Mouse (Mus musculus) neural tube, embryonic 13.5 days (tissue): ENCODE results near the gene Litaf. TPM values are rescaled to one million over a fixed set of nuclear protein-coding genes. Genes with fewer than 3 reads are reported as not detected.
"Not testable (repeated sequence)": the region's sequence is repeated elsewhere in the genome, so short reads cannot be mapped to it uniquely, and the experiment has no call there.

Source experiments
- ATAC-seq: fragments of 200-750 bp; cut with Nextera tagmentation; 2 replicates; pipeline ENCODE4 v1.8.0; 2017; ENCODE audit warnings: low read depth, mild to moderate bottlenecking, moderate TSS enrichment, moderate library complexity
- H3K27ac ChIP-seq: fragments of 300-500 bp; sonication (generic); replicated peaks from 2 replicates; pipeline ENCODE4 v1.5.1; 2015; ENCODE audit warnings: moderate library complexity, mild to moderate bottlenecking, inconsistent platforms
- H3K27me3 ChIP-seq: fragments of 300-500 bp; sonication (generic); 2 replicates; pipeline ENCODE4 v1.6.1; 2015; ENCODE audit warnings: mild to moderate bottlenecking, inconsistent platforms
- H3K36me3 ChIP-seq: fragments of 300-500 bp; sonication (generic); 2 replicates; pipeline ENCODE4 v1.6.1; 2015; ENCODE audit warnings: mild to moderate bottlenecking, inconsistent platforms
- H3K4me1 ChIP-seq: fragments of 300-500 bp; sonication (generic); replicated peaks from 2 replicates; pipeline ENCODE4 v1.6.1; 2015; ENCODE audit warnings: inconsistent platforms
- H3K4me2 ChIP-seq: fragments of 300-500 bp; sonication (generic); 2 replicates; pipeline ENCODE4 v1.6.1; 2015; ENCODE audit warnings: inconsistent platforms, mild to moderate bottlenecking, moderate library complexity
- H3K4me3 ChIP-seq: fragments of 300-500 bp; sonication (generic); 2 replicates; pipeline ENCODE4 v1.5.1; 2015; ENCODE audit warnings: mild to moderate bottlenecking, inconsistent platforms
- H3K9ac ChIP-seq: fragments of 300-500 bp; sonication (generic); 2 replicates; pipeline ENCODE4 v1.6.1; 2015; ENCODE audit warnings: moderate library complexity, mild to moderate bottlenecking, inconsistent platforms
- H3K9me3 ChIP-seq: fragments of 300-500 bp; sonication (generic); 2 replicates; pipeline ENCODE4 v1.6.1; 2016; ENCODE audit warnings: inconsistent platforms
- WGBS: fragments of 180-500 bp; shearing (Covaris S2); methylation state at CpG from one replicate; pipeline ENCODE4 v1.1.7; 2015; 5-methylcytosine and 5-hydroxymethylcytosine counted together
- polyA plus RNA-seq: library from polyadenylated mRNA; unstranded; fragments of >200 nt; fragmentation: Nextera tagmentation; extraction: Ambion mirVana; gene quantifications from 2 replicates; pipeline ENCODE4 v1.2.1, GENCODE M21; 2015

The Litaf gene
- polyA plus RNA-seq, 1 experiment from 2014 or later, result 41.5 TPM

DNA sequence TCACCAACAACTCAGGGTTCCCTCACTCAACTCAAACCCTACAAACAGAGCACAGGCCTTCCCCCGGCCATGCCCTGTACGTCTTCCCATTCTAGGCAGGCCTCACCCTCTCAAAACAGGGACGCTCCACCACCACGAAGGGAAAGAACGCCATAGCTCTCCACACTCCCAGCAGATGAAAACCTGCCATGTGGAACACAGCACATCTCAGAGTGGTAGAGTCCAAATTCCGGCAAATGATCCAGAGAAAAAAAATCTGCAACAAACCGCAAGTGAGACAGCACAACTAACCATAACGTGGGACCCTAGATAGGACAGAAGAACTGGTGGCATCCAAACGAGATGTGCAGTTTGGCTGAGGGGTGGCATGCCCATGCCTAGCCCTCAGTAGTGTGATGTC lies 88.1 kb downstream of the Litaf start:
- no peak overlapping the region for H3K4me3 ChIP-seq
- H3K9ac ChIP-seq, result no peak overlapping the region
- no peaks in the 10 kb centered on the region for H3K36me3 ChIP-seq
- H3K4me1 ChIP-seq, result peaks cover 38% of the 10 kb centered on the region
- no peak for ATAC-seq
- 92% methylated on average over 9 of the region's 9 CpGs for WGBS
- H3K4me2 ChIP-seq, result no peak overlapping the region
- H3K27ac ChIP-seq, result no peak overlapping the region
- no peaks in the 10 kb centered on the region for H3K9me3 ChIP-seq
- no peaks in the 10 kb centered on the region for H3K27me3 ChIP-seq

DNA sequence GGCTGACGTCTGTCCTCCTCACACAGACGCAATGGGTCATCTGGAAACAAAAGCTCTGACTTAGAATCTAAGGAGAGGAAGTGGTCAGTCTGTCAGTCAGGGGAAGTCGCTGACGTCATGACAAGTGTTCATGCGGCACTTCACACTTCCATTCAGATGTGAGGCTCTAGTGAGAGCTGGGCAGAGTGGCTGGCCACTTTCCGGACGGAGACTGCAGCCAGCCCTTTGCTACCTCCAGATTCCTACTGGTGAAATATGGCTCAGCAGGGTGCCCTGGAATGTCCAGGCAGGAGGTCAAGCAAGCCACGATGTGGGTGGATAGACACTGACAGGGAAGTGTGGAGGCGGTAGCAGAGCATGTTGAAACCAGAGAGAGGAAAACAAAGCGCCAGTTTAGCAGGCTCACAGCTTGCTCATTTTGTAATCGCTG lies 89.7 kb downstream of the Litaf start:
- Histone ChIP-seq H3K36me3 (no peaks in the 10 kb centered on the region), H3K9me3 (no peaks in the 10 kb centered on the region), H3K4me2 (no peak overlapping the region), H3K27ac (no peak overlapping the region), H3K27me3 (no peaks in the 10 kb centered on the region), H3K9ac (no peak overlapping the region), H3K4me1 (peaks cover 33% of the 10 kb centered on the region), H3K4me3 (no peak overlapping the region)
- no peak for ATAC-seq
- whole genome bisulfite sequencing, result 64% methylated on average over 11 of the region's 11 CpGs

DNA sequence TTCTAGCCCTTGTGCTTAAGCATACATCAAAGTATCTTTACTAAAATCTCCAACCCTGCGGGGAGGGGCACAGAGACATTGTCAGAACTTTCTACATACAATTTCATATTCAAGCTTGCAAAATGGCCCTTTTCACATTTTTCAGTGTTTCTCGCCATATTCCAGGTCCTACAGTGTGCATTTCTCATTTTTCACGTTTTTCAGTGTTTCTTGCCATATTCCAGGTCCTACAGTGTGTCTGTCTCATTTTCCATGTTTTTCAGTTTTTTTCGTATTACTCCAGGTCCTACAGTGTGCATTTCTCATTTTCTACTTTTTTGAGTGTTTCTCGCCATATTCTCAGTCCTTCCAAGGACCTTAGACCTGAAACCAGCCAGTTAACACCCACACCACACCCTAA lies 91.0 kb downstream of the Litaf start:
- Histone ChIP-seq H3K27ac (no peak overlapping the region), H3K9ac (no peak overlapping the region), H3K9me3 (no peaks in the 10 kb centered on the region), H3K4me1 (peaks cover 29% of the 10 kb centered on the region), H3K4me3 (no peak overlapping the region), H3K27me3 (no peaks in the 10 kb centered on the region), H3K36me3 (no peaks in the 10 kb centered on the region), H3K4me2 (no peak overlapping the region)
- ATAC-seq, result no peak; the same call in 1 of the 2 replicates
- WGBS, result 69% methylated on average over 5 of the region's 5 CpGs

DNA sequence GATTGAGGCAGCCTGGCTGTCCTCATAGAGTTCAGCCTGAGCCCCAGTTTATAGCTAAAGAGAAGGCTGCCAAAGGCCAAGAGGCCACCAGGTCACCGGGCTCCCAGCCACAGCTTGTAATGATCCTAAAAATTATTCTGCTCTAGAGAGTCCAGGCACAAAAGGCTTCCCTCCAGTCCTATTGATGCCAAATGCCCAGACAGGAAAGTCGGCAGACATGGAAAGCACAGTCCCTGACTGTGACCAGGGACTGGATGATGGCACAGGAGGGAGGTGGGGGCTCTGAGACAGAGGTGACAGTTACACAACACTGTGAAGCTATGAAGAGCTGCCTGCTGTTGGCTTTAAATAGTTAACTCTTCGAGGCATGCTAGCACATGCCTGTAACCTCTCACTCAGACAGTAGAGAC lies 91.9 kb downstream of the Litaf start:
- Histone ChIP-seq H3K4me3 (no peak overlapping the region), H3K4me2 (no peak overlapping the region), H3K27me3 (no peaks in the 10 kb centered on the region), H3K9ac (no peak overlapping the region), H3K27ac (peak overlapping the region; percentile 14; the same call in 1 of the 2 replicates), H3K9me3 (no peaks in the 10 kb centered on the region), H3K4me1 (peaks cover 20% of the 10 kb centered on the region), H3K36me3 (no peaks in the 10 kb centered on the region)
- WGBS, result 22% methylated on average over 3 of the region's 3 CpGs
- no peak for ATAC-seq

DNA sequence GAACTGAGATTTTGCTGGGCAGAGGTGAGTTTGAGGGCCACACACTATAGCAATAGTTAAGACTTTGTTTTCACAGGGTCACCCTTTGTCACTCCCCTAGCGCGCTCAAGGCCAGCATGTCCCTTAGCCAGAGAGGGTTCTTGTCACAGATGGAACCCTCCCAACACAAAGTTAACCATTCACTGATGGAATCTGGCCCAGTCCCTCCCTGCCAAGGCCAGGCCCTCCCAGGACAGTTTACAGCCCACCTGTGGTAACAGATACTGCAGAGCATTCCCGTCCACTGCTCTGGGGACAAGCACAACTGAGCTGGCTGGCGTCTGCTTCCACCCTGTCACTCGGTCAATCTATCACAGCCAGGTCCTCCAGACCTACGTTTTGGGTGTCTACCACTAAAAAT lies 93.7 kb downstream of the Litaf start:
- peaks cover 17% of the 10 kb centered on the region for H3K4me1 ChIP-seq
- H3K9me3 ChIP-seq, result no peaks in the 10 kb centered on the region
- H3K27ac ChIP-seq, result no peak overlapping the region
- no peak for ATAC-seq
- no peak overlapping the region for H3K4me2 ChIP-seq
- H3K4me3 ChIP-seq, result no peak overlapping the region
- H3K27me3 ChIP-seq, result no peaks in the 10 kb centered on the region
- no peaks in the 10 kb centered on the region for H3K36me3 ChIP-seq
- WGBS, result 84% methylated on average over 6 of the region's 6 CpGs
- no peak overlapping the region for H3K9ac ChIP-seq

DNA sequence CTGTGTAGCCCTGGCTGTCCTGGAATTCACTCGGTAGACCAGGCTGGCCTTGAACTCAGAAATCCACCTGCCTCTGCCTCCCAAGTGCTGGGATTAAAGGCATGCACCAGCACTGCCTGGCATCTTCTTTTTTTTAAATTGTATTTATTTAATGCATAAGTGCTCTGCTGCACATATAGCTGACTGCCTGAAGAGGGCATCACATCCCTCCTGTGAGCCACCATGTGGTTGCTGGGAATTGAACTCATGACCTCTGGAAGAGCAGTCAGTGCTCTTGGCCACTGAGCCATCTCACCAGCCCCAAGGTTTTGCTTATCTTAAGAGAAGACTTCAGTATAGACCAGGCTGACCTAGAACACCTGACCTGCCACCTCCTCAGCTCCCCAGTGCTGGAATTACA lies 96.0 kb downstream of the Litaf start:
- 95% methylated on average over 1 of the region's 1 CpGs for whole genome bisulfite sequencing
- H3K27me3 ChIP-seq, ATAC-seq, H3K4me3 ChIP-seq, H3K9me3 ChIP-seq, H3K9ac ChIP-seq, H3K36me3 ChIP-seq, H3K4me2 ChIP-seq, H3K27ac ChIP-seq: not testable (repeated sequence)
- H3K4me1 ChIP-seq, result peaks cover 12% of the 10 kb centered on the region

- no peak for ATAC-seq
- no peak overlapping the region for H3K4me2 ChIP-seq
- 73% methylated on average over 5 of the region's 5 CpGs for WGBS
- no peak overlapping the region for H3K4me3 ChIP-seq
- no peaks in the 10 kb centered on the region for H3K27me3 ChIP-seq
- H3K27ac ChIP-seq, result no peak overlapping the region
- H3K9ac ChIP-seq, result no peak overlapping the region
- no peaks in the 10 kb centered on the region for H3K9me3 ChIP-seq
- H3K4me1 ChIP-seq, result peaks cover 11% of the 10 kb centered on the region
- no peaks in the 10 kb centered on the region for H3K36me3 ChIP-seq
Measured at GRCm38 (mm10) chr16:10969342-10969741, 96.6 kb downstream of the Litaf start.

DNA sequence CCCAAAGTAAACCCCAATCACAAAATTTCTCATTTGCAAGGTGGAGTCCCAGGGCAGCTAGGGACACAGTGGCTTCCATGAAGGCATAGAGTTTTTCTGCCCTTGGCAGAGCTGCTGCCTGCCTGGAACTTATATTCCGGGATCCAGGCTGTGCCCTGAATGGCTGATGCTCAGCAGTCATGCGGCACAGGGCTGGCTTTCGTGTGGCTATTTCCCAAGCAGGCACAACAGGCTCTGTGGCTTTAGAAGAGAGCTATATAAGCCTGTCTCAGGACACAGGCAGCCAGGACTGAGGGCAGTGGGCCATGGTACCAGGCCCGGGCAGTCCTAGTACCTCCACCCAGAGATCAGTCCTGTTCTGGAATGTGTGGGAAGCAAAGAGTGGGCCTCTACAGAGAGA lies 97.7 kb downstream of the Litaf start:
- H3K4me1 ChIP-seq, result peaks cover 5% of the 10 kb centered on the region; the same call in 1 of the 2 replicates
- 88% methylated on average over 4 of the region's 4 CpGs for WGBS
- ATAC-seq, result no peak

DNA sequence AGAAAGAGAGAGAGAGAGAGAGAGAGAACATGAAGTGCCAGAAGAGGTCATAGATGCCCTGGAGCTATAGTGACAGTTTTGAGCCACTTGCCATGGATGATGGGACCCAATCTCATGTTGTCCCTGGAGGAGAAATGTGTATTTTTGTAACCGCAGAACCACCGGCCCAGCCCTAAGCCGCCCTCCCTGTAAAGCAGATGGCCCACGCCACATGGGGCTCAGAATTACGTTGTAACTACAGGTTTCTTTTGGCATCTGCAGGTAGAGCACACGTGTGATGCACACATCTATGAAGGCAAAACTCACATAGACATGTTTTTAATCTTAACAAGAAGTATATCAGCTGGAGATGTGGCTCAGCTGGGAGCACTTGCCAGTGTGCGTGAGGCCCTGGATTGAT lies 98.2 kb downstream of the Litaf start:
- Histone ChIP-seq H3K9me3 (no peaks in the 10 kb centered on the region), H3K27ac (no peak overlapping the region), H3K4me2 (no peak overlapping the region), H3K36me3 (0 out of 2 replicates have a peak, but pooled peaks cover 4% of the 10 kb centered on the region), H3K4me1 (peaks cover 5% of the 10 kb centered on the region; the same call in 1 of the 2 replicates), H3K27me3 (no peaks in the 10 kb centered on the region), H3K4me3 (no peak overlapping the region), H3K9ac (no peak overlapping the region)
- ATAC-seq, result no peak
- WGBS, result 79% methylated on average over 7 of the region's 7 CpGs

More for the DNA sequence above, 97.7 kb downstream of the Litaf start:
- H3K4me2 ChIP-seq, result no peak overlapping the region
- H3K9ac ChIP-seq, result no peak overlapping the region
- H3K4me3 ChIP-seq, result no peak overlapping the region
- no peaks in the 10 kb centered on the region for H3K9me3 ChIP-seq
- H3K27ac ChIP-seq, result no peak overlapping the region
- no peaks in the 10 kb centered on the region for H3K27me3 ChIP-seq
- H3K36me3 ChIP-seq, result no peaks in the 10 kb centered on the region

- WGBS, result 65% methylated on average over 6 of the region's 6 CpGs
- 0 out of 2 replicates have a peak, but pooled peaks cover 4% of the 10 kb centered on the region for H3K36me3 ChIP-seq
- no peaks in the 10 kb centered on the region for H3K9me3 ChIP-seq
- H3K9ac ChIP-seq, result no peak overlapping the region
- no peak overlapping the region for H3K4me3 ChIP-seq
- H3K27me3 ChIP-seq, result no peaks in the 10 kb centered on the region
- no peak for ATAC-seq
- H3K27ac ChIP-seq, result no peak overlapping the region
- peaks cover 5% of the 10 kb centered on the region; the same call in 1 of the 2 replicates for H3K4me1 ChIP-seq
- H3K4me2 ChIP-seq, result no peak overlapping the region
Measured at GRCm38 (mm10) chr16:10967013-10967412, 98.9 kb downstream of the Litaf start.

DNA sequence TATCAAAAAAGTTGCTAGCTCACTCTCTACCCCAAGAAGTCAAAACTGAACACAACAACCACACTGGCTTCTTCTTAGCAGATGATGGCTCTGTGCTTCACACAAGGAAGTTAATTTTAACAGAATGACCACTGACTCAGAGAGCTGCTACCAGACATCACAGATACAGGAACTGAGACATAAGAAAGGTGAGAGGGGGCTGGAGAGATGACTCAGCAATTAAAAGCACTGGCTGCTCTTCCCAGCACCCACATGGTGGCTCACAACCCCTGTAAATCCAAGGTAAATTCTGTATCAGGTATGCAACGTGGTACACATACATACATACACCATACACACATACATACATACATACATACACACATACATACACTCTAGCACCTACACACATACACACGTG lies 100.9 kb downstream of the Litaf start:
- Histone ChIP-seq H3K4me3 (no peak overlapping the region), H3K9me3 (no peaks in the 10 kb centered on the region), H3K27me3 (no peaks in the 10 kb centered on the region), H3K4me1 (no peaks in the 10 kb centered on the region), H3K27ac (no peak overlapping the region), H3K9ac (no peak overlapping the region), H3K4me2 (no peak overlapping the region), H3K36me3 (peaks cover 4% of the 10 kb centered on the region; the same call in 1 of the 2 replicates)
- WGBS, result 92% methylated on average over 2 of the region's 2 CpGs
- no peak for ATAC-seq

- H3K4me3 ChIP-seq, result no peak overlapping the region
- H3K36me3 ChIP-seq, result peaks cover 4% of the 10 kb centered on the region; the same call in 1 of the 2 replicates
- H3K4me1 ChIP-seq, result peaks cover 24% of the 10 kb centered on the region
- H3K9ac ChIP-seq, result no peak overlapping the region
- WGBS, result 93% methylated on average over 10 of the region's 10 CpGs
- no peak overlapping the region for H3K27ac ChIP-seq
- H3K9me3 ChIP-seq, result no peaks in the 10 kb centered on the region
- no peak for ATAC-seq
- H3K4me2 ChIP-seq, result no peak overlapping the region
- H3K27me3 ChIP-seq, result no peaks in the 10 kb centered on the region
Measured at GRCm38 (mm10) chr16:10960916-10961315, 105.0 kb downstream of the Litaf start.

DNA sequence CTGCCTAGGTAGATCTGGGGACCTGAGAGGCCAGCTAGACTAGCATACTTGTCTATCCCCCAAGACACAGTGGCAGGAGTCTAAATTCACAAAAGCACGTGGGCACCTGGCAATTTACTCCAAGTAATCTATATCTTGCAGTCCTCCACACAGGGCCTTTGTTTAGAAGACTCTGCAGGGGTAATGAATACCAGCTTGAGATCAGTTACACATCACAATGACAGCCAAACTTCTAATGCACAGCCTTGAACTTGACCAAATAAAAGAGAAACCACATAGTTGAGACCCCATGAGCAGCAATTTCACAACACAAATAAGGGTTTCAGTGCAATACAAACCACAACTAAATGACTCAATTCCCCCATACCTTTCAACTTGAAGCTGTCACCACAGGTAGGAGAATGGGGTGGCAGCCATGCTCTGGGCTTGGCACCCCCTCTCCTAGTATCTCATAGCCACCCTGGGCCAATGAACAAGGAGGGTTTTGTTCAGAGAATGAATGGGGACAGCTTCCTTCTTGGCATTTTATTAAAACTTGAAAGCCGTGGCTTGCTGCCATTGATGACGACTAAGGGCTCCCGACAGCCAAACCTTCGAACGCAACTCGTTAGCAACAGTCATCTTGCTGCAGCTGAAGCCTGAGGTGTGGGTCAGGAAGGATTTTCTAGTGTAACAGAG lies 107.1 kb downstream of the Litaf start:
- peaks cover 4% of the 10 kb centered on the region; the same call in 1 of the 2 replicates for H3K36me3 ChIP-seq
- H3K9me3 ChIP-seq, result no peaks in the 10 kb centered on the region
- H3K9ac ChIP-seq, result no peak overlapping the region
- H3K27ac ChIP-seq, result no peak overlapping the region
- no peaks in the 10 kb centered on the region for H3K27me3 ChIP-seq
- H3K4me2 ChIP-seq, result no peak overlapping the region
- ATAC-seq, result peak; percentile 60; the same call in 1 of the 2 replicates
- WGBS, result 51% methylated on average over 7 of the region's 7 CpGs
- peaks cover 24% of the 10 kb centered on the region for H3K4me1 ChIP-seq
- no peak overlapping the region for H3K4me3 ChIP-seq
